Mouse (Mus musculus) lung, adult 2 months (tissue): ENCODE data around the gene Tmtc1.

Experiments
- CTCF ChIP-seq: fragments of 200-500 bp; IDR thresholded peaks from 2 replicates; pipeline ENCODE4 v1.5.1; 2011; ENCODE audit warnings: mild to moderate bottlenecking, low read length, control low read depth; ENCODE audit not compliant: insufficient read depth
- POLR2A ChIP-seq: fragments of 200-500 bp; IDR thresholded peaks from 2 replicates; pipeline ENCODE4 v1.6.1; 2011; ENCODE audit warnings: low read depth, mild to moderate bottlenecking, control low read depth, low read length, borderline replicate concordance; ENCODE audit errors: extremely low read depth

GRCm38 (mm10) chr6:148478350-148478749 is 34.2 kb upstream of the Tmtc1 start:
- no peak for TF ChIP-seq CTCF
- no peak for TF ChIP-seq POLR2A
